Mouse (Mus musculus) hindbrain, embryonic 15.5 days (tissue): ENCODE measurements at regions not wholly inside any gene's neighbourhood (a gene's known extent, or its start where the extent isn't known, plus 50 kb on each side); places are given as distances from the start of the nearest gene placed in this dataset.

ENCODE experiments used
- ATAC-seq: fragments of 200-750 bp; cut with Nextera tagmentation; 2 replicates; pipeline ENCODE4 v1.8.0; 2017; ENCODE audit warnings: low read depth, moderate number of reproducible peaks, moderate TSS enrichment; ENCODE audit not compliant: low FRiP score
- H3K27ac ChIP-seq: fragments of 300-500 bp; sonication (generic); replicated peaks from 2 replicates; pipeline ENCODE4 v1.5.1; 2015; ENCODE audit warnings: mild to moderate bottlenecking, inconsistent platforms
- H3K27me3 ChIP-seq: fragments of 300-500 bp; sonication (generic); 2 replicates; pipeline ENCODE4 v1.6.1; 2015; ENCODE audit warnings: control low read depth, inconsistent platforms
- H3K36me3 ChIP-seq: fragments of 300-500 bp; sonication (generic); 2 replicates; pipeline ENCODE4 v1.6.1; 2015; ENCODE audit warnings: control low read depth, inconsistent platforms
- H3K4me1 ChIP-seq: fragments of 300-500 bp; sonication (generic); replicated peaks from 2 replicates; pipeline ENCODE4 v1.6.1; 2015; ENCODE audit warnings: control low read depth, inconsistent platforms
- H3K4me2 ChIP-seq: fragments of 300-500 bp; sonication (generic); 2 replicates; pipeline ENCODE4 v1.6.1; 2015; ENCODE audit warnings: moderate library complexity, mild to moderate bottlenecking, inconsistent platforms
- H3K4me3 ChIP-seq: fragments of 300-500 bp; sonication (generic); 2 replicates; pipeline ENCODE4 v1.5.1; 2015; ENCODE audit warnings: mild to moderate bottlenecking, inconsistent platforms
- H3K9ac ChIP-seq: fragments of 300-500 bp; sonication (generic); 2 replicates; pipeline ENCODE4 v1.6.1; 2015; ENCODE audit warnings: inconsistent platforms
- H3K9me3 ChIP-seq: fragments of 300-500 bp; sonication (generic); 2 replicates; pipeline ENCODE4 v1.6.1; 2016; ENCODE audit warnings: control low read depth, inconsistent platforms
- WGBS: fragments of 180-500 bp; shearing (Covaris S2); methylation state at CpG from one replicate; pipeline ENCODE4 v1.1.7; 2015; 5-methylcytosine and 5-hydroxymethylcytosine counted together

GRCm38 (mm10) chr4:90565909-90566308 lies 347.3 kb downstream of the Zfp352 start:
- ATAC-seq = no peak
- Histone ChIP-seq H3K9ac (no peak overlapping the region), H3K27ac (no peak overlapping the region), H3K4me2 (no peak overlapping the region), H3K4me3 (no peak overlapping the region), H3K4me1 (no peaks in the 10 kb centered on the region), H3K36me3 (no peaks in the 10 kb centered on the region), H3K27me3 (no peaks in the 10 kb centered on the region), H3K9me3 (no peaks in the 10 kb centered on the region)
- 61% methylated on average over 3 of the region's 3 CpGs for WGBS

- Histone ChIP-seq H3K4me1 (no peaks in the 10 kb centered on the region), H3K4me2 (no peak overlapping the region), H3K4me3 (no peak overlapping the region), H3K27me3 (no peaks in the 10 kb centered on the region), H3K9ac (no peak overlapping the region), H3K27ac (no peak overlapping the region), H3K9me3 (no peaks in the 10 kb centered on the region), H3K36me3 (no peaks in the 10 kb centered on the region)
- WGBS = 63% methylated on average over 10 of the region's 10 CpGs
- no peak for ATAC-seq
Measured at GRCm38 (mm10) chr4:90576139-90577082, 357.8 kb downstream of the Zfp352 start.

- 26% methylated on average over 2 of the region's 2 CpGs for WGBS
- Histone ChIP-seq H3K4me1 (no peaks in the 10 kb centered on the region), H3K4me2 (no peak overlapping the region), H3K27me3 (no peaks in the 10 kb centered on the region), H3K36me3 (no peaks in the 10 kb centered on the region), H3K4me3 (no peak overlapping the region), H3K27ac (no peak overlapping the region), H3K9ac (no peak overlapping the region), H3K9me3 (no peaks in the 10 kb centered on the region)
- ATAC-seq = no peak
Measured at GRCm38 (mm10) chr4:90598326-90598725, 379.7 kb downstream of the Zfp352 start.

GRCm38 (mm10) chr4:90608941-90609340 lies 390.3 kb downstream of the Zfp352 start:
- 30% methylated on average over 3 of the region's 3 CpGs for WGBS
- ATAC-seq = no peak

GRCm38 (mm10) chr4:90627937-90628336 lies 409.3 kb downstream of the Zfp352 start:
- H3K27ac ChIP-seq = no peak overlapping the region
- H3K36me3 ChIP-seq = no peaks in the 10 kb centered on the region
- H3K4me1 ChIP-seq = no peaks in the 10 kb centered on the region
- no peaks in the 10 kb centered on the region for H3K27me3 ChIP-seq
- H3K4me3 ChIP-seq = no peak overlapping the region
- H3K4me2 ChIP-seq = no peak overlapping the region
- WGBS = 83% methylated on average over 1 of the region's 1 CpGs
- no peaks in the 10 kb centered on the region for H3K9me3 ChIP-seq
- H3K9ac ChIP-seq = no peak overlapping the region
- ATAC-seq = no peak

More at GRCm38 (mm10) chr4:90608941-90609340, 390.3 kb downstream of the Zfp352 start:
- no peaks in the 10 kb centered on the region for H3K4me1 ChIP-seq
- H3K27ac ChIP-seq = no peak overlapping the region
- H3K4me2 ChIP-seq = no peak overlapping the region
- H3K36me3 ChIP-seq = no peaks in the 10 kb centered on the region
- H3K9me3 ChIP-seq = no peaks in the 10 kb centered on the region
- no peak overlapping the region for H3K9ac ChIP-seq
- H3K27me3 ChIP-seq = no peaks in the 10 kb centered on the region
- no peak overlapping the region for H3K4me3 ChIP-seq

GRCm38 (mm10) chr4:90672267-90672945 lies 453.8 kb downstream of the Zfp352 start:
- no peak overlapping the region for H3K4me3 ChIP-seq
- no peaks in the 10 kb centered on the region for H3K9me3 ChIP-seq
- no peaks in the 10 kb centered on the region for H3K4me1 ChIP-seq
- H3K27ac ChIP-seq = no peak overlapping the region
- peak; percentile 79 for ATAC-seq
- H3K36me3 ChIP-seq = no peaks in the 10 kb centered on the region
- H3K27me3 ChIP-seq = no peaks in the 10 kb centered on the region
- H3K9ac ChIP-seq = no peak overlapping the region
- H3K4me2 ChIP-seq = no peak overlapping the region

- ATAC-seq = no peak
- no peaks in the 10 kb centered on the region for H3K36me3 ChIP-seq
- no peaks in the 10 kb centered on the region for H3K4me1 ChIP-seq
- H3K9ac ChIP-seq = no peak overlapping the region
- no peak overlapping the region for H3K4me3 ChIP-seq
- 74% methylated on average over 5 of the region's 5 CpGs for WGBS
- no peaks in the 10 kb centered on the region for H3K27me3 ChIP-seq
- H3K4me2 ChIP-seq = no peak overlapping the region
- no peak overlapping the region for H3K27ac ChIP-seq
- H3K9me3 ChIP-seq = no peaks in the 10 kb centered on the region
Measured at GRCm38 (mm10) chr4:90696945-90697344, 478.3 kb downstream of the Zfp352 start.

GRCm38 (mm10) chr4:90729168-90729567 lies 510.5 kb downstream of the Zfp352 start:
- Histone ChIP-seq H3K9me3 (no peaks in the 10 kb centered on the region), H3K27me3 (no peaks in the 10 kb centered on the region), H3K27ac (no peak overlapping the region), H3K9ac (no peak overlapping the region), H3K4me3 (no peak overlapping the region), H3K36me3 (no peaks in the 10 kb centered on the region), H3K4me2 (no peak overlapping the region), H3K4me1 (no peaks in the 10 kb centered on the region)
- ATAC-seq = no peak
- 94% methylated on average over 2 of the region's 2 CpGs for WGBS

GRCm38 (mm10) chr4:90734856-90735255 lies 516.2 kb downstream of the Zfp352 start:
- H3K4me3 ChIP-seq = no peak overlapping the region
- WGBS = 71% methylated on average over 1 of the region's 1 CpGs
- no peak for ATAC-seq
- no peaks in the 10 kb centered on the region for H3K4me1 ChIP-seq
- no peaks in the 10 kb centered on the region for H3K36me3 ChIP-seq
- H3K27me3 ChIP-seq = no peaks in the 10 kb centered on the region
- H3K9ac ChIP-seq = no peak overlapping the region
- H3K4me2 ChIP-seq = no peak overlapping the region
- H3K9me3 ChIP-seq = no peaks in the 10 kb centered on the region
- no peak overlapping the region for H3K27ac ChIP-seq

GRCm38 (mm10) chr4:90744106-90744505 lies 525.5 kb downstream of the Zfp352 start:
- Histone ChIP-seq H3K27ac (no peak overlapping the region), H3K36me3 (no peaks in the 10 kb centered on the region), H3K9me3 (no peaks in the 10 kb centered on the region), H3K4me3 (no peak overlapping the region), H3K4me1 (no peaks in the 10 kb centered on the region), H3K4me2 (no peak overlapping the region), H3K27me3 (no peaks in the 10 kb centered on the region), H3K9ac (no peak overlapping the region)
- no peak for ATAC-seq
- WGBS = 60% methylated on average over 1 of the region's 1 CpGs
